Mouse (Mus musculus): Measurements from ENCODE around the gene Nadk.

- no peak for TF ChIP-seq CTCF (conservative IDR thresholded peaks at IDR 0.05; ENCODE audit: insufficient read depth, insufficient read length, low read depth, low read length)
- TF ChIP-seq POLR2A (IDR thresholded peaks at IDR 0.05; ENCODE audit: low read depth, low read length) = no peak
These were observed 6.6 kb downstream of the Nadk start for GRCm38 (mm10) chr4:155568632-155569370.

Measured in kidney, adult 2 months (tissue).